Mouse (Mus musculus) lung, adult 18-20 months (tissue): ENCODE data around the gene Lclat1.
"Not testable (repeated sequence)": the region's sequence is repeated elsewhere in the genome, so short reads cannot be mapped to it uniquely, and the experiment has no call there.

Experiments used
- DNase-seq, 2 experiments: peaks; one replicate each; pipeline ENCODE4 v3.0.0; 2022; ENCODE audit warnings: mixed read lengths in 2 of 2

Gene Lclat1

GRCm38 (mm10) chr17:73142445-73142844 is 34.7 kb downstream of the Lclat1 start:
- DNase-seq: no peak

DNA sequence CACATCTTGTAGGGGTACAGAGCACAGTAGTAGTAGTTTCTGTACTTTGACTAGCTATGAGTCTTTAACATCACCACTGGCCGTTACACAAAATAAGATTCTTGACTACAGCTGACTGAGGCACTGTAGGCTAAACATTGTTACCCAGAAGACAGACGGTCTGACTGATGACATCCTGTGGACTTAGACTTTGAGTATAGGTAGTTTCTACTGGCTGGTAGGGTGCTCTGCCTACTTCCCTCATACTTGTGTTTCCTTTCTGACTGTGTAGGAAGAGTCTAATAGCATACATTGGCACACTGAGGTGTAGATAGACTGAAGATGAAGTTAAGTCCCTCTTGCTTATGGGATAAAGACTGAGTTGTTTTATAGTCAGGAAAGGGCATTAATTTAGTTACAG is 37.6 kb downstream of the Lclat1 start:
- no peak for DNase-seq

DNA sequence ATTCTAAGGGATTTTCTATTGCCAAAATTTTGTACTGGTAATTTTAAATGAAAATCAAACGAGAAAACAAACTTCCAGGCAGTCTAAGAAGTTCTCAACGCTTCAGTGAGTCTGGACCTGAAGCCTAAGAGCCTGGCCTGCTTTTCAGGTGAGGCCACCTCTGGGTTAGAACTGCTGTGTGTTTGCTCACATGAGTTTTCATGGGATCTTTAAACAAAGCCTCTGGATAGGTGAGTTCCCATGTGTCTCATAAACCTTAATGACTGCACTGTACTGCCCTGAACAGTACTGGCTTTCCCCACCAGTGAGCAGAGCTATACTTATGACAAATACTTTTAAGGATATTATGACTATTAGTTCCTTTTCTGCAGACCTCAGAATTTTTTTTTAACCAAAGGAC is 40.8 kb downstream of the Lclat1 start:
- DNase-seq: no peak

DNA sequence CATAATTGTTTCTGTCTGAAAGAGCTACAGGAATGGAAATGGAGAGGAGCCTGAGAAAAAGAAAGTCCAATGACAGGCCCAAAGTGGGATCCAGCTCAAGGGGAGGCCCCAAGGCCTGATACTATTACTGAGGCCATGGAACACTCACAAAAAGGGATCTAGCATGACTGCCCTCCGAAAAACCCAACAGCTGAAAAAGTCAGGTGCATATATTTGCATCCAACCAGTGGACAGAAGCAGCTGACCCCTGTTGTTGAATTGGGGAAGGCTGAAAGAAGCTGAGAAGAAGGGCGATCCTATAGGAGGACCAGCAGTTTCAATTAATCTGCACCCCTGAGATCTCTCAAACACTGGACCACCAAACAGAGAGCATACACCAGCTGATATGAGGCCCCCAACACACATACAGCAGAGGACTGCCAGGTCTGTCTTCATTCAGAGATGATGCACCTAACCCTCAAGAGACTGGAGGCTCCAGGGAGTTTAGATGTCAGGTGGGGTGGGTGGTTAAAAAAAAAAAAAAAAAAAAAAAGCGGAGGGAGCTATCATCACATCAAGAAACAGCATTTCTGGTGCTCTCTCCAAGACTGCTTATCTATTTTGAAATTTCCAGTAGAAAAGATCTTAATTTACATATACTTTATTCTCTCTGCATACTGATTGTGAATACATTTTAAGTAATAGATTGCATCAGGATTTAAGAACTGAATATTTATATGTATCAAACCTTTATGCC is 45.2 kb downstream of the Lclat1 start:
- not testable (repeated sequence) for DNase-seq

GRCm38 (mm10) chr17:73153672-73154071 is 45.9 kb downstream of the Lclat1 start:
- DNase-seq: no peak

GRCm38 (mm10) chr17:73156606-73157005 is 48.8 kb downstream of the Lclat1 start:
- no peak for DNase-seq

DNA sequence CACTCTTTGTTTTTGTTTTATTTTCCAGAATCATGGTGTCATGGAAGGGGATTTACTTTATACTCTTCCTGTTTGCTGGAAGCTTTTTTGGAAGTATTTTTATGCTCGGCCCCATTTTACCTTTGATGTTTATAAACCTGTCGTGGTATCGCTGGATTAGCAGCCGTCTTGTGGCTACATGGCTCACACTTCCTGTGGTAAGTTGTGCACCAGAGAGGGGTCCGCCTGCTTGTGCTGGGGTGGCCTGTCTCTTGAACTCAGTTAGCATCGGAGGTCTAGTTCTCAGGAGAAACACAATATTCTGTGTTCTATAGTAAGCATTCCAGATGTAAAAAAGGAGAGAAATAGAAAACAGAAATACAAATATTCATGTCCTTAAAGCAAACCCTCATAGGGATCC is 54.0 kb downstream of the Lclat1 start:
- DNase-seq: no peak

- DNase-seq: peak in 1 of 2 experiments; percentile 30
Observed at GRCm38 (mm10) chr17:73162445-73163208, 54.8 kb downstream of the Lclat1 start.

DNA sequence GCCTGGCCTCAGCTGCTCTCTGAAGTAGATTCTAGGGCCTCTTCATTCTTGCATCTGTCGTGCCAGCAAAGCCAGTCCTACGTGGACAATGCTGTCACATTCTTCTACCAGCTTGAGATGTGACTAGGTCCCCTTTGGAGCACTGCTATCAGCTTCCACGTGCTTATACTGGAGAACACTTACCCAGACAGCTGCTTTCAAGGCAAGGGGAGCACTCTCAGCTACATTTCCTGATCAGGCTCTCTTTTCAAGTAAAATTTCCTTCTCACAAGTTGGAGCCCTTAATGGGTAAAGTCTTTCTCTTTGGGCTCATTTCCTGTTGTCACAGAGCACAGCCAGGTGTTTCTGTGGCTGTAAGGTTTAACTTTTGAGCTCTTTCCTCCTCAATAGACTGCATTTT is 55.8 kb downstream of the Lclat1 start:
- DNase-seq: no peak

DNA sequence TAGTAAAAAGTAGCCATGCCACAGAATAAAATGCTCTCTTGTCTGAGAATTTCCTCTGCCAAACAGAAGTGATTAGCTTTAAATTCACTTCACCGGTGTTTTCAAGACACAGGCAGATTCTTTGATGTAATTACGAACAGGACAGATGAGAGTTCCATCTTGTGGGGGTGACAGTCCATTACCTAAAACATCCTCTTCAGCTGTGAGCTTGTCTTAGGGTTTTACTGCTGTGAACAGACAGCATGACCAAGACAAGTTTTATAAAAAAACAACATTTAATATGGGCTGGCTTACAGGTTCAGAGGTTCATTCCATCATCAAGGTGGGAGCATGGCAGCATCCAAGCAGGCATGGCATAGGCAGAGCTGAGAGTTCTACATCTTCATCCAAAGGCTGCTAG is 56.3 kb downstream of the Lclat1 start:
- DNase-seq: no peak

GRCm38 (mm10) chr17:73169461-73169860 is 61.7 kb downstream of the Lclat1 start:
- no peak for DNase-seq

DNA sequence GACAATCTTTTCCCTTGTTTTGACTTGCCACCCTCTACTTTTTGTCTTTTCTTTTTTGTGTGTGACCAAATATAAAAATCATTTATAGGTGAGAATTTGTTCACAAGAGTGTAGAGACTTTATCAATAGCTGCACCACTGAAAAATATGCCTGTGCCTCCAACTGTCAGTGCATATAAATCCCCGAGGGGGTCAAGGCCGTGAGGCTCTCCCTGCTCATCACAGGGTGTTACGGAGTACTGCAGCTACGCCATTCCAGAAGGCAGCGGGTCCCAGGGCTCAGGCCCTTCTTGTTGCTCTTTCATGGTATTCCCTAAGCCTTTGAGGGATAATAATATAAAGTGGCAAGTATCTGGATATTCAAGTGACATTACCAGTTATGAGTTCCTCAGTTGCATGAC is 62.4 kb downstream of the Lclat1 start:
- no peak for DNase-seq

- peak; percentile 46 to 63 for DNase-seq
Observed at GRCm38 (mm10) chr17:73174083-73174562, 66.3 kb downstream of the Lclat1 start.

DNA sequence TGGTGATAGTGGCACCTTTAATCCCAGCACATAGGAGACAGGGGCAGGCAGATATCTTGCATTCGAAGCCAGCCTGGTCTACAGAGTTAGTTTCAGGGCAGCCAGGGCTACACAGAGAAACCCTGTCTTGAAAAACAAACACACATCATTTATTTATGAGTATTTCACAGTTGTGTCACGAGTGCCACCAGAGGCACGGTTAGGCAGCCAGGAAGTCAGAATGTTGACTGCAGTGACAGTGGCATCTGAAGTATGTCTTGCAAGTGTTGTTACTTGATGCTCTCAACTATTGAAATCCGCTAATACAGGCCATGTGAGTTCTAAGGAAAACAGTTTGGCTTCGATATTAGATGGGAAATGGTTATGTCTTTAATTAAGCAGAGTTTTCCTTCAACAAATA is 67.9 kb downstream of the Lclat1 start:
- DNase-seq: no peak

- DNase-seq: no peak
Observed at GRCm38 (mm10) chr17:73177079-73177478, 69.3 kb downstream of the Lclat1 start.

DNA sequence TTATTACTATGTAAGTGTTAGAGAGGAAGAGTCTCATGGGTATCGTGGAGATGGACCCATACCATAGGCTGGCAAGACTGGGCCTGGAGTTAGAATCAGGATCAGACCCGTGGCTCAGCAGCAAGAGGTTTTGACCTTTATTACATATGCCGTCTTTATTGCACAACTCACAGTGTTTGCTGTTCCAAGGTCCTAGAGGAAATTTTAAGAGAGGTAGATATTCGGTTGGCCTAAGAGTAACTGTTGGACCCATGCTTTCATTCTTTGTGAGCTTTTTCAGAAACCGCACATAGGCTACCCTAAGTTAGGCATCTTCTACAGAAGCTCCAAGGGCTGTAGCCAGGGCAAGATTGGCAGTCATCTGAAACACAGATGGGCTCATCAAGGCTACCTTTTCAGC is 79.1 kb downstream of the Lclat1 start:
- no peak for DNase-seq

DNA sequence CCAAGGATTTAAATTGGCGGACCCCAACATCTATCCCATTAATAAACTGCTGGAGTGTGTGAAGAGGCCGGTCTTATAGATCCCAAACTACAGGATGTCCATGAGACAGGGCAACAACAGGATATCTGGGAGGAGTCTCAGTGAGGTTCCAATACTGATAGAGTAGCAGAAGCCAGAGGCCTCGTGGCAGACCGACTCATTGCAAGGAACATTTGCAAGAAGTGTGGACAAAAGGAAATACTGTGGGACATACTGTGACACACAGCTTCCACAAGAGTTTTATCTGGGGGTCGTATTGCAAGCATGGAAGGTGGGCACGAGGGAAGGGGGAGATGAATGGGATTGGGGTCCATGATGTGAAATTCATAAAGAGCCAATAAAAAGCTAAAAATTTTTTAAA is 86.4 kb downstream of the Lclat1 start:
- DNase-seq: no peak

GRCm38 (mm10) chr17:73194575-73194974 is 86.8 kb downstream of the Lclat1 start:
- DNase-seq: peak; percentile 55 to 59

DNA sequence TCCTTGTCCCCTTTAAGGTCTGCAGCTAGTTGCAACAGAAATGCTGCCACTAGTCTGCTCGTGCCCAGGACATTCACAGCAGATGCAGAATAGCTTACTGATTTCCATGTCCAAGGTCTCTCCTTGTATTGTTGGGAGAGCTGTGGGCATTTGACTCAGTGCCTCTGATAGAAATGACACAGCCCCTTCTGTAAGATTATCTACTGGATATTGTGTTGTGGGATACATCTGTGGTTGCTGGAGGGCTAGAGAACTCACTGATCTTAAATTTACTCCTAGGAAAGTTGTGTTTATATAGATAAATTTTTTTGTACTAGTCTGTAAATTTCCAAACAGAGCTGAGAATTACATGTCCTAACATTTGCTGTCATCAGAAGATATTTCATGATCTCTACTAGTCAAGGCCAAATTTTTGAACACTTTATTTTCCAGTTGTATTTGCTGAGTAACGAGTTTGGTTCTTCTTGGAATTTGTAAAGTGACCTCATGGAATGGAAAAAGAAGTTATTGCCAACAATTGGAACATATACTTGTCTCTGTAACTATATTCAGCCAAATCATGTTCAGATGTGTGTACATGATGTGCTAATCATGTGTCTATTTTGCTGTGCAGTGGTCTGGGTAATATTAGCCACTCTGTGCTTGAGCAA is 87.4 kb downstream of the Lclat1 start:
- no peak for DNase-seq

- DNase-seq: no peak
Observed at GRCm38 (mm10) chr17:73196139-73196538, 88.4 kb downstream of the Lclat1 start.

DNA sequence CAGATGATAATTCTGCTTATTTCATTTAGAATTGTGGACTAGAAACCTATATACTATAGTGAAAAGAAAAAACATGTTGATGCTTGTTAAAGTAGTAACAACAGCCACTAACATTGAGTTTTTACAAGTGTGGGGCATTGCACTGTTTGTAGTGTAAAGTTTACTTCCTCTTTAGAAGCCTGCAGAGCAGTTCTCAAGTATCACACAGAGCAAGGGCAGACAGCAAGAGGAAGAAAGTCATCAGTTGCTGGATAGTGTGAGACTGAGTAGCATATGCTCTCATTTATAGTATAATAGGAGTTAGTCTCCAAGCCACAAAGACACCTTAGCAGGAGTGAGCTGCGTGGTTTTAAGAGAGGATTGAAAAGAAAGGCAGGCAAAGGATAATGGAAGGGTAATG is 89.9 kb downstream of the Lclat1 start:
- no peak for DNase-seq

DNA sequence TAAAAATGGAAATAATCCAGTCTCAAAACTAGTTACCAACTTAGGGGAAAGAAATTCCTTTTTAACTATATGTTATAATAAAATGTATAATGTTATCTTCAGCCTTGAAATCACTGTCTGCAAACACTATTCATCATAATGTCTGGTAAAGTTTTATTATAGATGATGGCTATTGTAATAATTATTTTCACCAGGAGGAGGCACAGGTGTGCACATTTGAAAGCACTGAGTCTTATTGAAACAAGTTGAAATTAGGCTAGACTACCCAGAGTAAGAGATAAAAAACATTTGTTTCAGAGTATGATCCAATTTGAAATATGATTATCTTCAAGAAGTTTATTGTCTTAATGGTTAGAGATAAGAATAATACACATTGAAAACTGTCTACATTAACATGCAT is 91.6 kb downstream of the Lclat1 start:
- no peak for DNase-seq

GRCm38 (mm10) chr17:73200380-73200779 is 92.6 kb downstream of the Lclat1 start:
- DNase-seq: no peak
